Mouse (Mus musculus): ENCODE measurements around the gene Lce1c. TPM values are rescaled to one million over a fixed set of nuclear protein-coding genes. Genes with fewer than 3 reads are reported as not detected.
"Not testable (repeated sequence)": the region's sequence is repeated elsewhere in the genome, so short reads cannot be mapped to it uniquely, and the experiment has no call there.

The Lce1c gene
- total and polyA plus RNA-seq, 3 experiments, result not detected

- Histone ChIP-seq H3K4me3 (ENCODE audit: low read depth, low read length) (no peak within 1 kb of the TSS), H3K36me3 (replicated peaks) (no peaks in the 10 kb centered on the region), H3K27me3 (ENCODE audit: insufficient read depth, low read length) (no peaks in the 10 kb centered on the region), H3K9me3 (replicated peaks) (peaks cover 6% of the 10 kb centered on the region; the same call in 1 of the 2 replicates), H3K4me1 (ENCODE audit: insufficient read depth, low read depth, low read length) (no peaks in the 10 kb centered on the region)
- ATAC-seq (ENCODE audit: extremely low read depth, insufficient number of reproducible peaks, low FRiP score, poor library complexity, severe bottlenecking) (no peak), DNase-seq (ENCODE audit: low spot score) (no peak)
- TF ChIP-seq GATA2 (IDR thresholded peaks at IDR 0.05; ENCODE audit: borderline replicate concordance, low read depth, low read length), result no peak
- no peak for TF ChIP-seq CTCF (IDR thresholded peaks at IDR 0.05; ENCODE audit: low read depth, low read length)
- TF ChIP-seq GATA1 (IDR thresholded peaks at IDR 0.05; ENCODE audit: borderline replicate concordance, low read length), result no peak
- no peak for TF ChIP-seq TAL1 (conservative IDR thresholded peaks at IDR 0.05; ENCODE audit: low read depth, low read length)
- TF ChIP-seq POLR2AphosphoS5 (IDR thresholded peaks at IDR 0.05; ENCODE audit: insufficient replicate concordance, low read depth, low read length), result no peak
Measured at GRCm38 (mm10) chr3:92670215-92670614, 8.8 kb upstream of the Lce1c start, which contains the start of gene Lce1a2. Lce1a2 (minus strand) TSS chr3:92670315.

GRCm38 (mm10) chr3:92687110-92687509 is 8.1 kb downstream of the Lce1c start, which contains the start of gene Lce1d:
Lce1d (minus strand) TSS chr3:92687210.
- no peaks in the 10 kb centered on the region for H3K9me3 ChIP-seq (replicated peaks)
- DNase-seq (ENCODE audit: low spot score) (no peak), ATAC-seq (ENCODE audit: extremely low read depth, insufficient number of reproducible peaks, low FRiP score, poor library complexity, severe bottlenecking) (no peak)
- H3K4me1 ChIP-seq (ENCODE audit: insufficient read depth, low read depth, low read length), result no peaks in the 10 kb centered on the region
- no peaks in the 10 kb centered on the region for H3K36me3 ChIP-seq (replicated peaks)
- H3K27me3 ChIP-seq (ENCODE audit: insufficient read depth, low read length), result no peaks in the 10 kb centered on the region
- no peak for TF ChIP-seq CTCF (IDR thresholded peaks at IDR 0.05; ENCODE audit: low read depth, low read length)
- no peak for TF ChIP-seq GATA1 (IDR thresholded peaks at IDR 0.05; ENCODE audit: borderline replicate concordance, low read length)
- no peak for TF ChIP-seq POLR2AphosphoS5 (IDR thresholded peaks at IDR 0.05; ENCODE audit: insufficient replicate concordance, low read depth, low read length)
- no peak for TF ChIP-seq TAL1 (conservative IDR thresholded peaks at IDR 0.05; ENCODE audit: low read depth, low read length)
- no peak for TF ChIP-seq GATA2 (IDR thresholded peaks at IDR 0.05; ENCODE audit: borderline replicate concordance, low read depth, low read length)
- H3K4me3 ChIP-seq (ENCODE audit: low read depth, low read length), result no peak within 1 kb of the TSS

GRCm38 (mm10) chr3:92689154-92689553 is 10.1 kb downstream of the Lce1c start:
- H3K9me3 ChIP-seq (replicated peaks); ATAC-seq (ENCODE audit: extremely low read depth, insufficient number of reproducible peaks, low FRiP score, poor library complexity, severe bottlenecking); H3K27me3 ChIP-seq (ENCODE audit: insufficient read depth, low read length); H3K4me1 ChIP-seq (ENCODE audit: insufficient read depth, low read depth, low read length); DNase-seq (ENCODE audit: low spot score); H3K36me3 ChIP-seq (replicated peaks): not testable (repeated sequence)
- peak overlapping the region; percentile 45; the same call in 1 of the 2 replicates for H3K4me3 ChIP-seq (ENCODE audit: low read depth, low read length)

GRCm38 (mm10) chr3:92691688-92692087 is 12.6 kb downstream of the Lce1c start:
- H3K9me3 ChIP-seq (replicated peaks), result no peaks in the 10 kb centered on the region
- ATAC-seq (ENCODE audit: extremely low read depth, insufficient number of reproducible peaks, low FRiP score, poor library complexity, severe bottlenecking), result no peak
- no peaks in the 10 kb centered on the region for H3K36me3 ChIP-seq (replicated peaks)

GRCm38 (mm10) chr3:92694613-92695012 is 15.6 kb downstream of the Lce1c start:
- no peak overlapping the region for H3K4me3 ChIP-seq (ENCODE audit: low read depth, low read length)
- TF ChIP-seq GATA1 (IDR thresholded peaks at IDR 0.05; ENCODE audit: borderline replicate concordance, low read length) (no peak), TAL1 (conservative IDR thresholded peaks at IDR 0.05; ENCODE audit: low read depth, low read length) (no peak), POLR2AphosphoS5 (IDR thresholded peaks at IDR 0.05; ENCODE audit: insufficient replicate concordance, low read depth, low read length) (no peak), CTCF (IDR thresholded peaks at IDR 0.05; ENCODE audit: low read depth, low read length) (no peak), GATA2 (IDR thresholded peaks at IDR 0.05; ENCODE audit: borderline replicate concordance, low read depth, low read length) (no peak)
- H3K9me3 ChIP-seq (replicated peaks), result no peaks in the 10 kb centered on the region
- no peak for ATAC-seq (ENCODE audit: extremely low read depth, insufficient number of reproducible peaks, low FRiP score, poor library complexity, severe bottlenecking)
- DNase-seq (ENCODE audit: low spot score), result no peak
- no peaks in the 10 kb centered on the region for H3K4me1 ChIP-seq (ENCODE audit: insufficient read depth, low read depth, low read length)
- H3K36me3 ChIP-seq (replicated peaks), result no peaks in the 10 kb centered on the region
- no peaks in the 10 kb centered on the region for H3K27me3 ChIP-seq (ENCODE audit: insufficient read depth, low read length)

More at GRCm38 (mm10) chr3:92691688-92692087, 12.6 kb downstream of the Lce1c start:
- Histone ChIP-seq H3K4me1 (ENCODE audit: insufficient read depth, low read depth, low read length) (no peaks in the 10 kb centered on the region), H3K4me3 (ENCODE audit: low read depth, low read length) (no peak overlapping the region), H3K27me3 (ENCODE audit: insufficient read depth, low read length) (no peaks in the 10 kb centered on the region)
- TF ChIP-seq CTCF (IDR thresholded peaks at IDR 0.05; ENCODE audit: low read depth, low read length), result no peak
- DNase-seq (ENCODE audit: low spot score), result no peak

GRCm38 (mm10) chr3:92708974-92709373 is 29.9 kb downstream of the Lce1c start, which contains the start of gene Lce1e:
Lce1e (minus strand) TSS chr3:92709074.
- H3K27me3 ChIP-seq (ENCODE audit: insufficient read depth, low read length), result no peaks in the 10 kb centered on the region
- DNase-seq (ENCODE audit: low spot score), result no peak
- H3K36me3 ChIP-seq (replicated peaks), result no peaks in the 10 kb centered on the region
- no peaks in the 10 kb centered on the region for H3K4me1 ChIP-seq (ENCODE audit: insufficient read depth, low read depth, low read length)
- no peaks in the 10 kb centered on the region for H3K9me3 ChIP-seq (replicated peaks)
- TF ChIP-seq CTCF (IDR thresholded peaks at IDR 0.05; ENCODE audit: low read depth, low read length) (no peak), TAL1 (conservative IDR thresholded peaks at IDR 0.05; ENCODE audit: low read depth, low read length) (no peak), GATA2 (IDR thresholded peaks at IDR 0.05; ENCODE audit: borderline replicate concordance, low read depth, low read length) (no peak)
- no peak for ATAC-seq (ENCODE audit: extremely low read depth, insufficient number of reproducible peaks, low FRiP score, poor library complexity, severe bottlenecking)
- no peak within 1 kb of the TSS for H3K4me3 ChIP-seq (ENCODE audit: low read depth, low read length)

GRCm38 (mm10) chr3:92715122-92715521 is 36.1 kb downstream of the Lce1c start:
- Histone ChIP-seq H3K9me3 (replicated peaks) (no peaks in the 10 kb centered on the region), H3K27me3 (ENCODE audit: insufficient read depth, low read length) (no peaks in the 10 kb centered on the region), H3K4me1 (ENCODE audit: insufficient read depth, low read depth, low read length) (no peaks in the 10 kb centered on the region), H3K36me3 (replicated peaks) (no peaks in the 10 kb centered on the region), H3K4me3 (ENCODE audit: low read depth, low read length) (no peak overlapping the region)
- no peak for TF ChIP-seq GATA1 (IDR thresholded peaks at IDR 0.05; ENCODE audit: borderline replicate concordance, low read length)
- no peak for TF ChIP-seq TAL1 (conservative IDR thresholded peaks at IDR 0.05; ENCODE audit: low read depth, low read length)
- no peak for TF ChIP-seq POLR2AphosphoS5 (IDR thresholded peaks at IDR 0.05; ENCODE audit: insufficient replicate concordance, low read depth, low read length)
- no peak for TF ChIP-seq CTCF (IDR thresholded peaks at IDR 0.05; ENCODE audit: low read depth, low read length)
- no peak for TF ChIP-seq GATA2 (IDR thresholded peaks at IDR 0.05; ENCODE audit: borderline replicate concordance, low read depth, low read length)
- DNase-seq (ENCODE audit: low spot score) (no peak), ATAC-seq (ENCODE audit: extremely low read depth, insufficient number of reproducible peaks, low FRiP score, poor library complexity, severe bottlenecking) (no peak)

Measured in G1E (cell line).